Mouse (Mus musculus): ENCODE results near the gene Cx3cl1.

DNA sequence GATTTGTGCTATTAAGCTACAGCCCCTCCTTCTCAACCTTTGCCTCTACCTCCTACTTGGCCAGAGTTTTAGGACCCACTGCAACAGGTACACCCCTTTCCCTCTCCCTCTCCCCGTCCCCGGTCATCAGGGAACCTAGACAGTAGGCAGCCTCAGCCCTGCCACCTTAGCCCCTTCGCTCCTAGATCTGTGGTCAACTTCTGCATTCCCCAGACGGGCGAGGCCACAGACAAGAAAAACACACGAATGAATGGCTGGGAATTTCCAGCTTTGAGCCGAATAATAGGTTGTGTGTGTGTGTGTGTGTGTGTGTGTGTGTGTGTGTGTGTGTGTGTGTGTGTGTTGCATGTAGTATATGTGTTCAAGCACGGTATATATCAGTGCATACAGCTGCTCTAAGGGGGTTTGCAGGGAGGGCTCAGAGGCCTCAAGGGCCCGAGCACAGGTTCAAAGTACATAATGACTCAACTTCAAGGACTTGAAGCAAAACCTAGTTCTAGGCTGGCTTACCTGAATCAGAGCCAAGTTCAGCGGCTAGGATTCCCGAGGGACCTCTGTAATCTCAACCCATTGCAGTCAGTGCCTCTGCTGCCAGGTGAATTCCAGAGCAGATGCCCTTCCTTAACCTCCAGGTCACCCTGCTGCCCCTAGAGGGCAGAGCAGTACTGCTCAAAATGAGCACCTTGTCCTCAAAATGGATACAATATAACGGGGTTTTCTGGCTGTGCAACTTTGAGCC is 13.6 kb downstream of the Cx3cl1 start:
- TF ChIP-seq POLR2A (IDR thresholded peaks at IDR 0.05; ENCODE audit: borderline replicate concordance, insufficient read depth, low read length), result no peak
- peak; percentile 42; the same call in 1 of the 2 replicates for TF ChIP-seq CTCF (IDR thresholded peaks at IDR 0.05; ENCODE audit: borderline replicate concordance, insufficient read depth, low read depth, low read length)

Measured in cerebellum, adult 2 months (tissue).